Mouse (Mus musculus) kidney, postnatal 4 days (tissue): ENCODE data around the gene Eya2.
"Not testable (repeated sequence)": the region's sequence is repeated elsewhere in the genome, so short reads cannot be mapped to it uniquely, and the experiment has no call there.

Experiments
- DNase-seq, 2 experiments: peaks; one replicate each; pipeline ENCODE4 v3.0.0; 2021; ENCODE audit warnings: mixed read lengths in 2 of 2

Gene Eya2

GRCm38 (mm10) chr2:165782324-165782723 is 187.5 kb downstream of the Eya2 start:
- DNase-seq: peak; percentile 93

- no peak for DNase-seq
Measured at GRCm38 (mm10) chr2:165785312-165786036, 190.6 kb downstream of the Eya2 start.

- DNase-seq: no peak
Measured at GRCm38 (mm10) chr2:165786467-165786866, 191.6 kb downstream of the Eya2 start.

GRCm38 (mm10) chr2:165788005-165788404 is 193.2 kb downstream of the Eya2 start:
- peak; percentile 92 to 95 for DNase-seq

GRCm38 (mm10) chr2:165788796-165789195 is 194.0 kb downstream of the Eya2 start:
- DNase-seq: no peak

GRCm38 (mm10) chr2:165789667-165790066 is 194.8 kb downstream of the Eya2 start:
- DNase-seq: no peak

GRCm38 (mm10) chr2:165791026-165791425 is 196.2 kb downstream of the Eya2 start:
- DNase-seq: peak; percentile 36 to 43

GRCm38 (mm10) chr2:165791657-165792056 is 196.8 kb downstream of the Eya2 start:
- DNase-seq: peak; percentile 78 to 80

GRCm38 (mm10) chr2:165792431-165793282 is 197.8 kb downstream of the Eya2 start:
- no peak for DNase-seq

- DNase-seq: no peak
Measured at GRCm38 (mm10) chr2:165793283-165793638, 198.4 kb downstream of the Eya2 start.

- no peak for DNase-seq
Measured at GRCm38 (mm10) chr2:165797876-165798275, 203.0 kb downstream of the Eya2 start.

- not testable (repeated sequence) for DNase-seq
Measured at GRCm38 (mm10) chr2:165800174-165800573, 205.3 kb downstream of the Eya2 start.

GRCm38 (mm10) chr2:165808179-165808975 is 213.5 kb downstream of the Eya2 start:
- DNase-seq: no peak

- DNase-seq: no peak
Measured at GRCm38 (mm10) chr2:165809091-165809490, 214.3 kb downstream of the Eya2 start.

- DNase-seq: no peak
Measured at GRCm38 (mm10) chr2:165809901-165810477, 215.2 kb downstream of the Eya2 start.

- peak; percentile 77 to 86 for DNase-seq
Measured at GRCm38 (mm10) chr2:165811536-165811935, 216.7 kb downstream of the Eya2 start.

GRCm38 (mm10) chr2:165812889-165813288 is 218.1 kb downstream of the Eya2 start:
- no peak for DNase-seq

GRCm38 (mm10) chr2:165815103-165815880 is 220.5 kb downstream of the Eya2 start:
- no peak for DNase-seq

GRCm38 (mm10) chr2:165817437-165817836 is 222.6 kb downstream of the Eya2 start:
- no peak for DNase-seq

GRCm38 (mm10) chr2:165818570-165818969 is 223.7 kb downstream of the Eya2 start:
- DNase-seq: no peak

GRCm38 (mm10) chr2:165818985-165819948 is 224.4 kb downstream of the Eya2 start:
- DNase-seq: peak; percentile 72 to 78
